Mouse (Mus musculus) liver, embryonic 14.5 days (tissue): ENCODE data around the gene Syngr1. TPM values are rescaled to one million over a fixed set of nuclear protein-coding genes. Genes with fewer than 3 reads are reported as not detected.

Experiments used
- ATAC-seq: fragments of 200-750 bp; cut with Nextera tagmentation; 2 replicates; pipeline ENCODE4 v1.8.0; 2017; ENCODE audit warnings: moderate number of reproducible peaks, mild to moderate bottlenecking, moderate library complexity; ENCODE audit not compliant: insufficient read depth
- DNase-seq, 3 experiments: peaks; one replicate each; pipeline ENCODE4 v3.0.0-alpha.2; 2012 to 2013; ENCODE audit warnings: low read depth in 3 of 3, low spot score in 3 of 3
- H3K27ac ChIP-seq: fragments of 300-500 bp; sonication (generic); 2 replicates; pipeline ENCODE4 v1.5.1; 2014; ENCODE audit warnings: moderate library complexity, mild to moderate bottlenecking, control low read depth, inconsistent platforms
- H3K27me3 ChIP-seq: fragments of 300-500 bp; sonication (generic); 2 replicates; pipeline ENCODE4 v1.6.1; 2014; ENCODE audit warnings: mild to moderate bottlenecking, low read length, moderate library complexity; ENCODE audit not compliant: control insufficient read depth, insufficient read depth
- H3K36me3 ChIP-seq: fragments of 300-500 bp; sonication (generic); replicated peaks from 2 replicates; pipeline ENCODE4 v1.6.1; 2014; ENCODE audit warnings: low read depth; ENCODE audit not compliant: control insufficient read depth, insufficient read depth
- H3K4me1 ChIP-seq, 2 experiments: fragments of 200-500 bp in 1 of 2; fragments of 300-500 bp in 1 of 2; sonication (generic) in 1 of 2; replicated peaks; 2 replicates each; pipeline ENCODE4 v1.6.1; 2012 to 2014; ENCODE audit warnings: antibody characterized with exemption in 1 of 2, inconsistent platforms in 1 of 2, low read length in 1 of 2; ENCODE audit not compliant: control insufficient read depth in 2 of 2, insufficient read depth in 2 of 2
- H3K4me2 ChIP-seq: fragments of 300-500 bp; sonication (generic); 2 replicates; pipeline ENCODE4 v1.6.1; 2014; ENCODE audit warnings: low read depth, mild to moderate bottlenecking, control low read depth, moderate library complexity
- H3K4me3 ChIP-seq, 2 experiments: fragments of 200-500 bp in 1 of 2; fragments of 300-500 bp in 1 of 2; sonication (generic) in 1 of 2; 2 replicates each; pipeline ENCODE4 v1.5.1; 2012 to 2014; ENCODE audit warnings: low read depth in 2 of 2, low read length in 2 of 2, mild to moderate bottlenecking in 2 of 2, control low read depth in 1 of 2, inconsistent platforms in 1 of 2, moderate library complexity in 1 of 2; ENCODE audit not compliant: insufficient read depth in 1 of 2
- H3K9ac ChIP-seq: fragments of 300-500 bp; sonication (generic); replicated peaks from 2 replicates; pipeline ENCODE4 v1.6.1; 2014; ENCODE audit warnings: mild to moderate bottlenecking, control low read depth, moderate library complexity
- H3K9me3 ChIP-seq: fragments of 300-500 bp; sonication (generic); 2 replicates; pipeline ENCODE4 v1.6.1; 2016; ENCODE audit warnings: low read length, mixed read lengths; ENCODE audit not compliant: control insufficient read depth
- CTCF ChIP-seq: IDR thresholded peaks from 2 replicates; pipeline ENCODE4 v1.5.1; 2016; ENCODE audit warnings: antibody characterized with exemption, low read depth, control low read depth
- EP300 ChIP-seq: IDR thresholded peaks from 2 replicates; pipeline ENCODE4 v1.6.1; 2016; ENCODE audit warnings: antibody characterized with exemption, low read depth
- WGBS: fragments of 180-500 bp; shearing (Covaris S2); extraction: QIAGEN DNeasy Blood & Tissue Kit; methylation state at CpG from one replicate; pipeline ENCODE4 v1.1.7; 2014; ENCODE audit not compliant: insufficient replicate concordance; 5-methylcytosine and 5-hydroxymethylcytosine counted together
- polyA plus RNA-seq, 2 experiments: library from polyadenylated mRNA; depleted of rRNA in 1 of 2; stranded (reverse) in 1 of 2; unstranded in 1 of 2; fragments of >200 nt; fragmentation: Nextera tagmentation in 1 of 2; extraction: Ambion mirVana in 1 of 2; gene quantifications; 2 replicates each; pipeline versions ENCODE4 v1.2.1 to v1.2.3; 2012 to 2014

Syngr1 gene
- polyA plus RNA-seq, 2 experiments = 10.4 to 14.4 TPM

- no peaks in the 10 kb centered on the region for H3K9me3 ChIP-seq
- TF ChIP-seq CTCF = no peak
- no peak for TF ChIP-seq EP300
- no peak overlapping the region for H3K4me2 ChIP-seq
- DNase-seq = no peak
- ATAC-seq = no peak
- H3K27me3 ChIP-seq = no peaks in the 10 kb centered on the region
- peaks cover 7% of the 10 kb centered on the region for H3K36me3 ChIP-seq
- peaks cover 0 to 4% of the 10 kb centered on the region in 2 experiments; a peak in 2 of 4 replicates for H3K4me1 ChIP-seq
- H3K27ac ChIP-seq = no peak overlapping the region
- WGBS = 83% methylated on average over 7 of the region's 7 CpGs
- H3K9ac ChIP-seq = no peak overlapping the region
- H3K4me3 ChIP-seq = no peak overlapping the region
Observed at GRCm38 (mm10) chr15:80149517-80149916, 58.4 kb downstream of the Syngr1 start.

- peaks cover 20% of the 10 kb centered on the region for H3K36me3 ChIP-seq
- H3K4me1 ChIP-seq = no peaks in the 10 kb centered on the region
- TF ChIP-seq CTCF = no peak
- no peak for TF ChIP-seq EP300
- WGBS = 89% methylated on average over 10 of the region's 10 CpGs
- no peak overlapping the region for H3K4me2 ChIP-seq
- DNase-seq = no peak
- no peak overlapping the region for H3K27ac ChIP-seq
- no peak for ATAC-seq
- no peaks in the 10 kb centered on the region for H3K27me3 ChIP-seq
- no peak overlapping the region for H3K9ac ChIP-seq
- no peak overlapping the region for H3K4me3 ChIP-seq
- H3K9me3 ChIP-seq = no peaks in the 10 kb centered on the region
Observed at GRCm38 (mm10) chr15:80152663-80153062, 61.5 kb downstream of the Syngr1 start.

GRCm38 (mm10) chr15:80153757-80154156 lies 62.6 kb downstream of the Syngr1 start:
- no peak for TF ChIP-seq EP300
- no peak for TF ChIP-seq CTCF
- 83% methylated on average over 11 of the region's 11 CpGs for WGBS
- no peak overlapping the region for H3K9ac ChIP-seq
- H3K4me2 ChIP-seq = no peak overlapping the region
- H3K27ac ChIP-seq = no peak overlapping the region
- H3K36me3 ChIP-seq = peaks cover 21% of the 10 kb centered on the region
- no peak for DNase-seq
- no peaks in the 10 kb centered on the region for H3K27me3 ChIP-seq
- no peak overlapping the region for H3K4me3 ChIP-seq
- ATAC-seq = no peak
- no peaks in the 10 kb centered on the region; a peak in 1 of 4 replicates for H3K4me1 ChIP-seq
- no peaks in the 10 kb centered on the region for H3K9me3 ChIP-seq

- Histone ChIP-seq H3K4me1 (no peaks in the 10 kb centered on the region; a peak in 1 of 4 replicates), H3K36me3 (peaks cover 28% of the 10 kb centered on the region), H3K9me3 (no peaks in the 10 kb centered on the region), H3K27me3 (no peaks in the 10 kb centered on the region), H3K4me3 (no peak overlapping the region), H3K9ac (no peak overlapping the region), H3K4me2 (no peak overlapping the region), H3K27ac (no peak overlapping the region)
- ATAC-seq = no peak
- DNase-seq = no peak
- WGBS = 89% methylated on average over 8 of the region's 8 CpGs
- no peak for TF ChIP-seq CTCF
- TF ChIP-seq EP300 = no peak
Observed at GRCm38 (mm10) chr15:80155707-80156106, 64.6 kb downstream of the Syngr1 start.

GRCm38 (mm10) chr15:80157197-80157943 lies 66.2 kb downstream of the Syngr1 start:
- no peak for DNase-seq
- H3K27ac ChIP-seq = no peak overlapping the region
- TF ChIP-seq CTCF (no peak), EP300 (no peak)
- peaks cover 36% of the 10 kb centered on the region for H3K36me3 ChIP-seq
- H3K4me3 ChIP-seq = no peak overlapping the region
- H3K9ac ChIP-seq = no peak overlapping the region
- H3K9me3 ChIP-seq = no peaks in the 10 kb centered on the region
- no peaks in the 10 kb centered on the region for H3K27me3 ChIP-seq
- no peak for ATAC-seq
- WGBS = 87% methylated on average over 22 of the region's 22 CpGs
- H3K4me1 ChIP-seq = no peaks in the 10 kb centered on the region; a peak in 1 of 4 replicates
- H3K4me2 ChIP-seq = no peak overlapping the region
